Mouse (Mus musculus) liver, embryonic 14.5 days (tissue): ENCODE data around the gene Timp4. TPM values are rescaled to one million over a fixed set of nuclear protein-coding genes. Genes with fewer than 3 reads are reported as not detected.

ENCODE experiments used
- ATAC-seq: fragments of 200-750 bp; cut with Nextera tagmentation; 2 replicates; pipeline ENCODE4 v1.8.0; 2017; ENCODE audit warnings: moderate number of reproducible peaks, mild to moderate bottlenecking, moderate library complexity; ENCODE audit not compliant: insufficient read depth
- DNase-seq, 3 experiments: peaks; one replicate each; pipeline ENCODE4 v3.0.0-alpha.2; 2012 to 2013; ENCODE audit warnings: low read depth in 3 of 3, low spot score in 3 of 3
- H3K27ac ChIP-seq: fragments of 300-500 bp; sonication (generic); 2 replicates; pipeline ENCODE4 v1.5.1; 2014; ENCODE audit warnings: moderate library complexity, mild to moderate bottlenecking, control low read depth, inconsistent platforms
- H3K27me3 ChIP-seq: fragments of 300-500 bp; sonication (generic); 2 replicates; pipeline ENCODE4 v1.6.1; 2014; ENCODE audit warnings: mild to moderate bottlenecking, low read length, moderate library complexity; ENCODE audit not compliant: control insufficient read depth, insufficient read depth
- H3K36me3 ChIP-seq: fragments of 300-500 bp; sonication (generic); replicated peaks from 2 replicates; pipeline ENCODE4 v1.6.1; 2014; ENCODE audit warnings: low read depth; ENCODE audit not compliant: control insufficient read depth, insufficient read depth
- H3K4me1 ChIP-seq, 2 experiments: fragments of 200-500 bp in 1 of 2; fragments of 300-500 bp in 1 of 2; sonication (generic) in 1 of 2; replicated peaks; 2 replicates each; pipeline ENCODE4 v1.6.1; 2012 to 2014; ENCODE audit warnings: antibody characterized with exemption in 1 of 2, inconsistent platforms in 1 of 2, low read length in 1 of 2; ENCODE audit not compliant: control insufficient read depth in 2 of 2, insufficient read depth in 2 of 2
- H3K4me2 ChIP-seq: fragments of 300-500 bp; sonication (generic); 2 replicates; pipeline ENCODE4 v1.6.1; 2014; ENCODE audit warnings: low read depth, mild to moderate bottlenecking, control low read depth, moderate library complexity
- H3K4me3 ChIP-seq, 2 experiments: fragments of 200-500 bp in 1 of 2; fragments of 300-500 bp in 1 of 2; sonication (generic) in 1 of 2; 2 replicates each; pipeline ENCODE4 v1.5.1; 2012 to 2014; ENCODE audit warnings: low read depth in 2 of 2, low read length in 2 of 2, mild to moderate bottlenecking in 2 of 2, control low read depth in 1 of 2, inconsistent platforms in 1 of 2, moderate library complexity in 1 of 2; ENCODE audit not compliant: insufficient read depth in 1 of 2
- H3K9ac ChIP-seq: fragments of 300-500 bp; sonication (generic); replicated peaks from 2 replicates; pipeline ENCODE4 v1.6.1; 2014; ENCODE audit warnings: mild to moderate bottlenecking, control low read depth, moderate library complexity
- H3K9me3 ChIP-seq: fragments of 300-500 bp; sonication (generic); 2 replicates; pipeline ENCODE4 v1.6.1; 2016; ENCODE audit warnings: low read length, mixed read lengths; ENCODE audit not compliant: control insufficient read depth
- CTCF ChIP-seq: IDR thresholded peaks from 2 replicates; pipeline ENCODE4 v1.5.1; 2016; ENCODE audit warnings: antibody characterized with exemption, low read depth, control low read depth
- EP300 ChIP-seq: IDR thresholded peaks from 2 replicates; pipeline ENCODE4 v1.6.1; 2016; ENCODE audit warnings: antibody characterized with exemption, low read depth
- WGBS: fragments of 180-500 bp; shearing (Covaris S2); extraction: QIAGEN DNeasy Blood & Tissue Kit; methylation state at CpG from one replicate; pipeline ENCODE4 v1.1.7; 2014; ENCODE audit not compliant: insufficient replicate concordance; 5-methylcytosine and 5-hydroxymethylcytosine counted together
- polyA plus RNA-seq, 2 experiments: library from polyadenylated mRNA; depleted of rRNA in 1 of 2; stranded (reverse) in 1 of 2; unstranded in 1 of 2; fragments of >200 nt; fragmentation: Nextera tagmentation in 1 of 2; extraction: Ambion mirVana in 1 of 2; gene quantifications; 2 replicates each; pipeline versions ENCODE4 v1.2.1 to v1.2.3; 2012 to 2014

The Timp4 gene
- polyA plus RNA-seq, 2 experiments: not detected

DNA sequence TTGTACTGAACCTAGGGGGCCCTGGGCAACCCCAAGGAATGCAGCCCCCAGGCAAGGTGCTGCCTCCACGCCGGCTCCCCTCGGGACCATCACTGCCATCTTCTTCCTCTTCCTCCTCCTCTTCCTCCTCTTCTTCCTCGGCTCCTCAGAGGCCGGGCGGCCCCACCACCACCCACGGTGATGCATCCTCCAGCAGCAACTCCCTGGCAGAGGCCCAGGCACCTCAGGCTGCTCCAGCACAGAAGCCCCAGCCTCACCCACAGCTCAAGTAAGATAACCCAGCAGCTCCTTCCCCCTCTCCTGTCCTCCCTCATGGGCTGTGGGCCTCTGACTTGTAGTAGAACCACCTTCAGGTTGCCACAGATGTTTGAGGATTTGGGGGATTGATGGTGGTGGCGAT, 26.1 kb upstream of the Timp4 start:
- H3K27ac ChIP-seq: no peak overlapping the region
- no peaks in the 10 kb centered on the region for H3K9me3 ChIP-seq
- WGBS: 45% methylated on average over 8 of the region's 8 CpGs
- TF ChIP-seq CTCF (no peak), EP300 (no peak)
- no peak overlapping the region for H3K9ac ChIP-seq
- H3K4me3 ChIP-seq: no peak overlapping the region
- no peaks in the 10 kb centered on the region for H3K27me3 ChIP-seq
- H3K4me2 ChIP-seq: no peak overlapping the region
- H3K4me1 ChIP-seq: no peaks in the 10 kb centered on the region
- H3K36me3 ChIP-seq: no peaks in the 10 kb centered on the region
- ATAC-seq (no peak), DNase-seq (no peak)

DNA sequence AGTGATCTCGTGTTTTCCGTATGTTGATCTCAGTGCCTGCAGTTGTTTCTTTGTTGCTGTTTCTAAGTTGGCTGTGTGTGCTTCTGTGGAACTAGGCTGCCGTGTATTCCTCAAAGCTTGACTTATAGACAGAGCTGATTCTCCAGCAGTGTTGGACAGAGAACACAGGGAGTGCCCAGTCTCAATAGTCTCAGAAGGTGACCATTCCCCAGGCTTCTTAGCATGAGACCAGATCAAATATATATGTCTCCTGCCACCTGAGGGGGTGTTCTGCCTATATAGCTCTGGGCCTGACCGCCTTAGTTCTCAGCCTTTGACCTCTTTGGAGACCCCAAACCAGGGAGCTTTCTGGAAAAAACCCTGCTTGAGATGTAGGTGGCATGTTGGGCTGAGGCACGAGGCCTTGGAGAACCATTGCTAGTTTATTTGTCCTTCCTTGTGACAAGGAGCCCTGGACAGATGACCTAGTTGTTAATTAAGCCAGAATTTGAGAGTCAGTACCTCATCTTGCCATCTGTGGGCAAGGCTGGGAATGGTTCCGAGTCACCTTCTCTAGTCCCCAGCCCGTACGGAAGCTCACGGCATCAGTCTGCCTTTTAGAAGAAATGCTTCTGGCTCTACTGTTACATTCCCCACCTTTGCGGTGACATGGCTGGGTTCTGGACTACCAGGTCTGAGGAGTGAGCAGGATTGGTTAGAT, 23.3 kb upstream of the Timp4 start:
- Histone ChIP-seq H3K4me3 (no peak overlapping the region), H3K27me3 (no peaks in the 10 kb centered on the region), H3K9me3 (no peaks in the 10 kb centered on the region), H3K4me2 (no peak overlapping the region), H3K27ac (no peak overlapping the region), H3K9ac (no peak overlapping the region), H3K4me1 (peaks cover 0 to 3% of the 10 kb centered on the region in 2 experiments; a peak in 1 of 4 replicates), H3K36me3 (no peaks in the 10 kb centered on the region)
- TF ChIP-seq EP300: no peak
- no peak for TF ChIP-seq CTCF
- no peak for ATAC-seq
- WGBS: 69% methylated on average over 10 of the region's 10 CpGs
- DNase-seq: no peak

DNA sequence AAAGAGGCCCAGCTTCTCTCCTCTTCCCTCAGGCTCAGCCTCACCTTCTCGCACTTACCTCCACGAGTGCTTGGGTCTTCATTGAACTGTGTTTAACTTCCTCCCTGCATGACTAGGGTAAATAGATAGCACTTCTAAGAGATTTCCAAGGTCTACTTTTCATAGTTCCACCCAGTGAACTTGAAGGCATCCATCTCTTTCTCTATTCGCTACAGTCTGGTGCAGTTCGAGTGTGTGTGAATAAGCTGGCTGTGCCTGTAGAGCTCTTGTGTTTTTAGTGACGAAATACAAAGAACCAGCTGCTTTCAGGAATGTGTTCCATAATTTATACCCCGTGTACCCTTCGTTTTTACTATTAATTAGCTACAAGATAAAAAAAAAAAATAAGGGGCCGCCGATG, 22.7 kb upstream of the Timp4 start:
- H3K27ac ChIP-seq: no peak overlapping the region
- WGBS: 64% methylated on average over 9 of the region's 9 CpGs
- no peak overlapping the region for H3K4me2 ChIP-seq
- H3K36me3 ChIP-seq: no peaks in the 10 kb centered on the region
- no peak overlapping the region for H3K9ac ChIP-seq
- H3K4me1 ChIP-seq: peaks cover 0 to 3% of the 10 kb centered on the region in 2 experiments; a peak in 1 of 4 replicates
- ATAC-seq: no peak
- no peak for DNase-seq
- no peak overlapping the region for H3K4me3 ChIP-seq
- no peaks in the 10 kb centered on the region for H3K9me3 ChIP-seq
- no peaks in the 10 kb centered on the region for H3K27me3 ChIP-seq
- no peak for TF ChIP-seq CTCF
- TF ChIP-seq EP300: no peak

DNA sequence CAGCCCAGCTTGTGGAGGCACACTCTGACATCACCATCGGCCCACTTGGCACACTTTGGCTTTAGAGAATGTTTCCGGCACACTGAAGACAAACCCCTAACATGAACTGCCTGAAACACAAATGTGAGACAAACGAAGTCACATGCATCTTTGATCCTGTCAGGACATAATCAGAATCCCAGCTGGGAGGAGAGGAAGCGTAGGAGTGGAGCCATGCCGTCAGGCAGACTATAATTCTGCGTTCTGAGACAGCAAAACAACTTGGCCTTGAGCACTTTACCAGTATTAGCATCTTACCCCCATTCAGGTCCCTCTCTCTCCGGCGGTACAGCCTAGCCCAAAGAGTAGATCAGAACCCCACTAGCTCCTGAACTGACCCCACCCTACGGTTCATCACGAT, 21.3 kb upstream of the Timp4 start:
- H3K4me1 ChIP-seq: peaks cover 0 to 3% of the 10 kb centered on the region in 2 experiments; a peak in 1 of 4 replicates
- H3K9ac ChIP-seq: no peak overlapping the region
- ATAC-seq (no peak), DNase-seq (no peak)
- H3K27ac ChIP-seq: no peak overlapping the region
- H3K9me3 ChIP-seq: no peaks in the 10 kb centered on the region
- H3K27me3 ChIP-seq: no peaks in the 10 kb centered on the region
- no peak overlapping the region for H3K4me2 ChIP-seq
- no peaks in the 10 kb centered on the region for H3K36me3 ChIP-seq
- WGBS: 64% methylated on average over 10 of the region's 10 CpGs
- no peak overlapping the region for H3K4me3 ChIP-seq
- TF ChIP-seq EP300: no peak
- TF ChIP-seq CTCF: no peak

DNA sequence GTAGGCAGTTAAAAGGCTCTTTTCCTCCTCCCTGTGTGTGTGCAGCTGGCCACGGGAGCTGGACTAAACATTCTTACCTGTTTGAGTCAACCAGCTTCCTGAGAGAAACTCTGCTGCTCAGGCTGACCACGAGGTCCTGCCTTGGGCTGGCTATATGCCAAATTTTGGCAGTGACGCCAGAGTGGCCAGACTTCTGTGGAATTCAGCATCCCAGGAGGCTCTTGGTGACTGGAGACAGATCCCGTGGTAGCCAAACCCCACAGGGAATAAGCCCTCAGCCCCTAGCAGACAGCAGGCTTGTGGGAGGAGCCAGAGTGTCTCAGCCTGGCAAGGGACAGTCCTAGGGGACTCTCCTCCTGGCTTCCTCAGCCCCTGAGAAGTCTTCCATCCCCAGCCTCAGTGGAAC, 19.9 kb upstream of the Timp4 start:
- no peak overlapping the region for H3K9ac ChIP-seq
- no peak overlapping the region for H3K4me2 ChIP-seq
- TF ChIP-seq CTCF (no peak), EP300 (no peak)
- no peaks in the 10 kb centered on the region for H3K27me3 ChIP-seq
- H3K36me3 ChIP-seq: no peaks in the 10 kb centered on the region
- no peak for DNase-seq
- no peak overlapping the region for H3K27ac ChIP-seq
- ATAC-seq: no peak
- H3K4me3 ChIP-seq: no peak overlapping the region
- no peaks in the 10 kb centered on the region for H3K9me3 ChIP-seq
- peaks cover 0 to 3% of the 10 kb centered on the region in 2 experiments; a peak in 1 of 4 replicates for H3K4me1 ChIP-seq
- 25% methylated on average over 4 of the region's 4 CpGs for WGBS
